Mouse (Mus musculus) cortical plate, adult 2 months (tissue): ENCODE results near the gene 9530003J23Rik.

Experiments
- CTCF ChIP-seq: fragments of 200-500 bp; IDR thresholded peaks from 2 replicates; pipeline ENCODE4 v1.5.1; 2011; ENCODE audit warnings: mild to moderate bottlenecking, control low read depth, low read length; ENCODE audit not compliant: insufficient read depth; ENCODE audit errors: extremely low read depth
- POLR2A ChIP-seq: fragments of 200-500 bp; IDR thresholded peaks from 2 replicates; pipeline ENCODE4 v1.6.1; 2011; ENCODE audit warnings: mild to moderate bottlenecking, low read length, control low read depth; ENCODE audit not compliant: insufficient read depth; ENCODE audit errors: extremely low read depth

- TF ChIP-seq CTCF (no peak), POLR2A (no peak)
Measured at GRCm38 (mm10) chr10:117211023-117211422, 27.5 kb downstream of the 9530003J23Rik start.
